Mouse (Mus musculus): Measurements from ENCODE around the gene Dicer1. TPM values are rescaled to one million over a fixed set of nuclear protein-coding genes. Genes with fewer than 3 reads are reported as not detected.
A peak's percentile ranks its signal among the peaks of the same experiment; 100 is the strongest.
"Not testable (repeated sequence)": the region's sequence is repeated elsewhere in the genome, so short reads cannot be mapped to it uniquely, and the experiment has no call there.

Dicer1 gene
- total RNA-seq, 1 experiment from 2014 or later: 46.1 TPM

- peak; percentile 96 for ATAC-seq (replicated peaks; ENCODE audit: low read depth, poor library complexity, severe bottlenecking)
These were observed 9.5 kb downstream of the Dicer1 start for GRCm38 (mm10) chr12:104742247-104742646.

DNA sequence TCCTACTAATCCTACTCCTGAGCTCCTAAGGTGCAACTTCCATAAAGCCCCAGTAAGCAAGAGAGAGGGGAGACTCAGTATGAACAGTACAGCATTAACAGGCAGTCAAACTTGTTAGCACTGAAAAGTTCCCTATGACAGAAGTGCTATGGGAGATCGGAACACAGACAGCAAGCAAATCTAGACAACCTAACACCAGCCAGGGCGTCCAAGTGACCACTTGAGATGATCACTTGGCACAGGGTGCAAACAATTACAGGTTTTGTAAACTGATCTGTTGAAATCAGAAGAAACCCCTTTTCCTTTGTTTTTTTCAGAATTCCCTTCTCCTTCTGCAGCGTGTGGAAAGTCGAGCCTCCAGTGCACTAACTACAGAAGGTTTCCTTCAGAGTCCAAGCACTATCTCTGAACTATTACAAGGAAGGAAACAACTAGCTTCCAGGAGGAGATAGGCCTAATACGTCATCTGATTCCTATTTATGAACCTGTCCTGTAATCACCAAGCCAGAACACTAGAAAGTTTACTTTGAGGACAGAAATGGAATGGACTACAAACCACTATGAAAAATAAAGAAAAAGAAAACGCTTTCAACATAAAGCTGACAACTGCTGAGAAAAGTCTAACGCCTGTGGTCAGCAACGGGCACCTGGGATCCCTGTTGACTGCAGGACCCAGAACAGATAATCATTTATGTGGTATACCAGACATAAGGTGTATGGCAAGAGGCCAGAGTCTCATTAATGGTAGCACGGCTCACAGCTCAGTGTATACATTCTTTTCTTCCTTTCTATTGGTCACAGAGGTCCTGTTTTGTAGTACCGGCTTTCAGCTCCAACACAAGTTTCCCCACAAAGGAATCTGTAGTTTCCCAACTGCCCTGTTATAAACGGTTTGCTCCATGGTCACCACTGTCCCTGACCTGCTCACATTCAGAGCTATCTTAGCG, 10.6 kb downstream of the Dicer1 start:
- no peak for ATAC-seq (replicated peaks; ENCODE audit: low read depth, poor library complexity, severe bottlenecking)

- no peak for ATAC-seq (replicated peaks; ENCODE audit: low read depth, poor library complexity, severe bottlenecking)
These were observed 12.8 kb downstream of the Dicer1 start for GRCm38 (mm10) chr12:104738931-104739330.

DNA sequence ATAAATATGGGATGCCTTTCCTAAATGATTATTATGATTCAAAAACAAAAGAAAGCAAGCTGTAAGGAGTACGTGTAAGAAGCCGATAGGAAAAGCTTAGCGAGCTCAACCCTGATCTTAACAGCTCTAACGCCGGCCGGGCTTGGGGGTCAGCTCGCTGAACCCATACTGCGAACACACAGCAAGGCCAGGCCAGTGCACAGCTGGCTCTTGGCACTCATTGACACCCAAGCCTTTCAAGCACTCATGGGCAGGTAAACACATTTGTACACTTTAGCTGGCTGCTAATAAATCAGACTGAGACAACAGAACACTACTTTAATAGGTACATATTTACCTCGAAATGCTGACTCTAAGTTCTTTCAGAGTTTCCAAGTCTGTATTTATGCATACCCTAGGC, 13.3 kb downstream of the Dicer1 start:
- ATAC-seq (replicated peaks; ENCODE audit: low read depth, poor library complexity, severe bottlenecking): no peak

GRCm38 (mm10) chr12:104737666-104738065, 14.1 kb downstream of the Dicer1 start:
- no peak for ATAC-seq (replicated peaks; ENCODE audit: low read depth, poor library complexity, severe bottlenecking)

DNA sequence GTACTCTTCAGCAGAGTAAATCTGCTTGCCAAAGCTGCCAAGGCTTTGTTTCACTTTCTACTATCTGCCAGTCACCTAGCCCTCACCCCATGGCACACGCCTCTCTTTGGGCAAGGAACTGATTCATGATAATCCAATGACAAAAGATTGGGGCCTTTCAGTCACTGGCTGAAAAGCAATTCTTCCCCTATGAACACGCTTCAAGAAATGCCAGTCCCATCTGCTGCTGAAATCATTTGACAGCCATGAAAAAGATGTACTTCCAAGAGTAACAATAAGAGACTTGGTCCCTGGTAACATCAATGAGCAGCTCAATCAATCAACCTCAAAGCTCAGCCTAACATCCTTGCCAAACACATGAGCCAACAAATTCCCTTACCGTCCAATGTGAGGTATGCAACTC, 15.8 kb downstream of the Dicer1 start:
- ATAC-seq (replicated peaks; ENCODE audit: low read depth, poor library complexity, severe bottlenecking): no peak

GRCm38 (mm10) chr12:104733165-104733564, 18.6 kb downstream of the Dicer1 start:
- ATAC-seq (replicated peaks; ENCODE audit: low read depth, poor library complexity, severe bottlenecking): peak; percentile 94

DNA sequence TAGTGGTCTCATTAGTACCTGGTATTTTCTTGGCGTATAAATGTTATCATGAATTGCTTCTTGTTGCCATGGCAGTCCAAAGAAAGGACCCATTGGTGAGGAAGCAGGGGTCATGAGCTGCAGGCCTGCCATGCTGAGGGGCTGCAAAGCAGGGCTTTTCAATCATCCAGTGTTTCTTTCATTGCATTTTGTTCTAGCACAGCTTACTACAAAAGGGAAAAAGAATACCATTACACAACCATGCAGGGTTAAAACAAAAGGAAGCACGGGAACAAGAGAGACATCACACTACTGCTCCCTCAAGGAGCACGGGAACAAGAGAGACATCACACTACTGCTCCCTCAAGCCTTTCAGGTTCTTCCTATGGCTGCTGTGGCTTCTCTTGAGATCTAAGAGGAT, 20.0 kb downstream of the Dicer1 start:
- no peak for ATAC-seq (replicated peaks; ENCODE audit: low read depth, poor library complexity, severe bottlenecking)

- not testable (repeated sequence) for ATAC-seq (replicated peaks; ENCODE audit: low read depth, poor library complexity, severe bottlenecking)
These were observed 25.3 kb downstream of the Dicer1 start for GRCm38 (mm10) chr12:104726436-104726835.

DNA sequence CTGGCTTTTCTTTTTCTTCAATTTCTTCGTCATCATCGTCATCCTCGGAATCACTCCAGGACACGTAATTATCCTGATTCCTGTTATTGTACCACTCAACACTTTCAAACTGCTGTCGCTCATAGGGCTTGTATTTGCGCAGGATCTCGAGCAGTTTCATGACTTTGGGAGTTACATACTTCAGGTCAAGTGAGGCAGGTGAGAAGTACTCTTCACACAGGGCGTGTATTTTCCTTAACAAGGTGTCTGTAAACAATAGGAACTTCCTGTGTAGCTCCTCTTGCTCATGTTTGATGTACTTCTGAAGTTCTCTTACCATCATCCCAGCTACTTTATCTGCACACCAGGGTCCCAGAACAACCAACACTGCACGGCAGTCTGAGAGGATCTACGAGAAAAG, 29.7 kb downstream of the Dicer1 start:
- ATAC-seq (replicated peaks; ENCODE audit: low read depth, poor library complexity, severe bottlenecking): no peak

DNA sequence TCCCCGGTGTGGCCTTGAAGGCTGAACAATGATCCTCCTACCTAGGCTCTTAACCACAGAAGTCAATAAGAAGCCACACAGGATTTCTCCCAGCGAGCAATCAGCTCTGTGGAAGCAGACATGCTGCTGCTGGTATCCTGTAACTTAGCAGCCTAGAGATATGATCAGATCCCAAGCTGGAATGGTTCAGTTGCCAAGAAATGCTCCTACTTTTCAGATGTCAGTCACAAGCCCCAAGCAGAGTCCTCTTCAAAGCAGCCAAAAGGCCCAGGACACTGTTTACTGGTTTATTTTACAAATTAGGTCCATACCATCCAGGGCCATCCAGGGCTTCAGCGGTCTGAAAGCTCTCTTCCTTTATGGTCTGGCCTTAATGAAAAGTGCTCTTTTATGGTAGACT, 30.7 kb downstream of the Dicer1 start:
- no peak for ATAC-seq (replicated peaks; ENCODE audit: low read depth, poor library complexity, severe bottlenecking)

DNA sequence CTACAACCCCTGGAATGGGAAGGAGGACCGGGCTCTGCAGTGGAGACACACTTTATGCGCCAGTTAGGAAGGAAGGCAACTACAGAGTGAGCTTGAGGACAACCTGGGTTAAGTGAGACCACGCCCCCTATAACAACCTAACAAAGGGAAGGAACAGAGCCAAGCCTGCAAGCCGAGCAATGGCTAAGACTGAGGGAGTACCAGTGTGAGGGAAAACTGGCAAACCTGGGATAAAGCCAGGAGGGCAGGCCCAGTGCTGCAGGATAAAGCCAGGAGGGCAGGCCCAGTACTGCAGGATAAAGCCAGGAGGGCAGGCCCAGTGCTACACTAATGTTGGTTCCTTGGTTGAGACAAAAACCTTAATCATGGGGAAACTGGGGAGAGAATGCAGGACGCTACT, 32.8 kb downstream of the Dicer1 start:
- no peak for ATAC-seq (replicated peaks; ENCODE audit: low read depth, poor library complexity, severe bottlenecking)

GRCm38 (mm10) chr12:104716409-104716808, 35.3 kb downstream of the Dicer1 start:
- no peak for ATAC-seq (replicated peaks; ENCODE audit: low read depth, poor library complexity, severe bottlenecking)

DNA sequence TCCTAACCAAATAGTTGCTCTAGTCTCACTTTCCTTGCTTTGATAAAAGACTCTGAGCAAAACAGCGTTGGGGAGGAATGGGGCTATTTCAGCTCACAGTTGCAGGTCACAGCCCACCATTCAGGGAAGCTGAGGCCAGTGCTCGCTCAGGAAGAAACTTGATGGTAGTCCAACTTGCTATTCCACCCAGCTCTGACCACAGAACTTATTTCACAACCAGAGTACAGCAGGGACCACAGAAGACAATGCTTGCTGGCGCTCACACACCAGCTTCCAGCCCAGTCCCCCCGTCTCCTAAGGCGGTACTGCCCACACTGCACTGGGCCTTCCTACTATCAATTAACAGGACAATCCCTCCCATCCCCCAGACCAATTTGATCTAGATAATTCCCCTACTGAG, 36.3 kb downstream of the Dicer1 start:
- peak; percentile 69 for ATAC-seq (replicated peaks; ENCODE audit: low read depth, poor library complexity, severe bottlenecking)

- no peak for ATAC-seq (replicated peaks; ENCODE audit: low read depth, poor library complexity, severe bottlenecking)
These were observed 51.5 kb downstream of the Dicer1 start for GRCm38 (mm10) chr12:104700266-104700665.

DNA sequence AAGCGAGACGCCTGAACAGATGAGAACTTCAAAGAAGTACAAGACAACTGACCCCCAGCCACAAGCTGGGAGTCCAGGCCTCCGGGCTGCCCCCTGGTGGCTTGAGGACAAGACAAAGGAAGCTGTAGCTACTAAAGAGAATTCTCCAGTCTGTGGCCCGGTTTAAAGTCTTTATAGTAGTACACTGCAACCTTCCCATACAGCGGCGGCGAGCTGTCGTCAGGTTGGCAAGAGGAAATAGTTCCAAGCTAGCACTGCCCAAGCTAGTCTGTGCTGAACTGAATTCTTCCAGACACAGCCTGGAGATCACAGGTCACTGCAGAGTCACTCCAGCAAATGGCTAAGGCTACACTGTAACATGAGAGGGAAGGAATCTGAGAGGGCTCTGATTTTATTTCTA, 52.0 kb downstream of the Dicer1 start:
- ATAC-seq (replicated peaks; ENCODE audit: low read depth, poor library complexity, severe bottlenecking): no peak

DNA sequence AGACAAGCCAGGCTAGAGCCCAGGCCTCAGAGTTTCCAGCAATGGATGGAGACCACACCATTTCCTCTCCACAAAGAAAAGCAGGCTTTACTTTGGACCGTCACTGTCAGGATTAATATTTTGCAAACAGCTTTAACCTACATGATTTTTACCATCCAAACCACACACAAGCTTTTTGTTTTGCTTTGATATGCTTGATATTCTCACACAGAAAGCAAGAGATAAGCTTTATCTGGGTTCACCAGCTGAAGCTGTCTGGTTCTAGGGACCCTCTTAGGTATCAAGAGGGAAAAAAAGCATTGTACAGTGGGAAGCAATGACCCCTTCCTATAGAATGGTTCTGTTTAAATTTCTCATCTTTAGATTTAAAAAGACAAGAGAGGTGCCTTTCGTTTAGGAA, 56.2 kb downstream of the Dicer1 start:
- no peak for ATAC-seq (replicated peaks; ENCODE audit: low read depth, poor library complexity, severe bottlenecking)

DNA sequence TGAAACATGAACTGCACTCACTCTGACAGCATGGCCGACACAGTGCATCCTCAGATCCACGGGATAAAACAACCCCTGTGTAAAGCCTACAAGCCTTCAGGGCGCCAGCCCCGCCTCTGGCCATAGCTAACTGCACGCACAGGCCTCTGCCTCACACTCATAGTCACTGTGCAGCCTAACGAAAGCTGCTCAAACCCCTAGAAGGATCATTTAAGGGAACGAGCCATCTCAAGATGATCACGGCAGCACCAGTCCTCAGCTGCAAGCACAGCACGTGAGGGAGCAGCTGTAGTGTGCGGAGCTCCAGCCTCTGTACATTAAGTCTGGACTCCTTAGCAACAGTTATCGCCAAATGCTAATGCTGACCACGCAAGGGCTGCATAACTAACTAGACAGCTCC, 58.9 kb downstream of the Dicer1 start:
- ATAC-seq (replicated peaks; ENCODE audit: low read depth, poor library complexity, severe bottlenecking): no peak

GRCm38 (mm10) chr12:104690412-104690811, 61.3 kb downstream of the Dicer1 start:
- no peak for ATAC-seq (replicated peaks; ENCODE audit: low read depth, poor library complexity, severe bottlenecking)

DNA sequence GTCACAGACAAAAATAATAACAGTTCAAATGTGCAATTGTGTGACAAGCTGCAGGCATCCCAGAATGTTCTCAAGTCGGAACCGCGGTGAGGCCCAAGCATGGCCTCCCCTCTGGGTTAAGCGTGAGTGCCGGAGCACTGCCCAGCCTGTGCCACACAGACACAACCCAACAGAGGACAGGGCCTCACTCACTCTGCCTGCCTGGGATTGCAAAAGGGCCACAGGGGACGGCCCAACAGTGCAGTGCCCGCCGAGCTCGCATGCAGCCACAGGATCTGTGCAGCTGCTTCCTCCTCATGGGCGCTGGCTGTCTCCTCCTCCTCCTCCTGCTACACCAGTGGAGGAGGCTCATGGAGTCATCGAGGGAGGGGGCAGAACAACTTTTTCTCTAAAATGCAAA, 62.9 kb downstream of the Dicer1 start:
- ATAC-seq (replicated peaks; ENCODE audit: low read depth, poor library complexity, severe bottlenecking): no peak

- no peak for ATAC-seq (replicated peaks; ENCODE audit: low read depth, poor library complexity, severe bottlenecking)
These were observed 67.3 kb downstream of the Dicer1 start for GRCm38 (mm10) chr12:104684411-104684931.

GRCm38 (mm10) chr12:104679819-104680132, 72.0 kb downstream of the Dicer1 start:
- ATAC-seq (replicated peaks; ENCODE audit: low read depth, poor library complexity, severe bottlenecking): no peak

Measured in common myeloid progenitor, adult 5-6 weeks (primary cell).